Mouse (Mus musculus): ENCODE results near the gene Gm49601. TPM values are rescaled to one million over a fixed set of nuclear protein-coding genes. Genes with fewer than 3 reads are reported as not detected.

Gene Gm49601
- total and polyA plus RNA-seq, 2 experiments from 2014 or later = 4.9 to 33.4 TPM

DNA sequence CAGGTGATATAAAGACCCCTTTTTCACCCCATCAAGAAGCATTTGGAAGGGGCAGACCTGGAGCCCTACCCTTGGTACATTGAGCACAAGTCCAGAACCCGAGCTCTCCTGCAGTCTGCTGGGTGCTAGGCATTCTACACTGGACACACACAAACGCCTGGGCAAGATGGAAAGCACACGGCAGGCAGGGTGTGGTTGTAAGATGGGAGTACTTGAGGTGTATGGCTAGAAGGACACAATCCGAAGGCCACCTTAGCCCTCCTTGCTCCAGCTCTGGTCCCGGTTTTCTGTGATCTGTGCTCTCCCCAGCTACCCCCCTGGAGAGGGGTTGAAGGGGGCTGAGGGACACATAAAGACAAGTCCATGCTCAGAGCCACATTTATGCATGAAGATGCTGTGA, 4.1 kb upstream of the Gm49601 start:
- no peak for TF ChIP-seq CTCF (IDR thresholded peaks at IDR 0.05; ENCODE audit: low read depth)
- H3K27me3 ChIP-seq (ENCODE audit: insufficient read depth, low read length) = no peaks in the 10 kb centered on the region
- WGBS = 58% methylated on average over 5 of the region's 5 CpGs
- H3K4me3 ChIP-seq (ENCODE audit: low read depth, low read length) = peak overlapping the region; percentile 88
- ATAC-seq (no peak; the same call in 1 of the 2 replicates), DNase-seq (no peak)
- no peaks in the 10 kb centered on the region for H3K9me3 ChIP-seq (ENCODE audit: low read length)
- H3K4me1 ChIP-seq (ENCODE audit: insufficient read depth) = peaks cover 19% of the 10 kb centered on the region
- H3K4me2 ChIP-seq (ENCODE audit: low read depth) = peak overlapping the region; percentile 70
- peak overlapping the region; percentile 98 for H3K9ac ChIP-seq
- H3K36me3 ChIP-seq (ENCODE audit: insufficient read depth) = peaks cover 1% of the 10 kb centered on the region; the same call in 1 of the 2 replicates
- peak overlapping the region; percentile 46; the same call in 1 of the 2 replicates for H3K27ac ChIP-seq (ENCODE audit: low read depth, low read length)

DNA sequence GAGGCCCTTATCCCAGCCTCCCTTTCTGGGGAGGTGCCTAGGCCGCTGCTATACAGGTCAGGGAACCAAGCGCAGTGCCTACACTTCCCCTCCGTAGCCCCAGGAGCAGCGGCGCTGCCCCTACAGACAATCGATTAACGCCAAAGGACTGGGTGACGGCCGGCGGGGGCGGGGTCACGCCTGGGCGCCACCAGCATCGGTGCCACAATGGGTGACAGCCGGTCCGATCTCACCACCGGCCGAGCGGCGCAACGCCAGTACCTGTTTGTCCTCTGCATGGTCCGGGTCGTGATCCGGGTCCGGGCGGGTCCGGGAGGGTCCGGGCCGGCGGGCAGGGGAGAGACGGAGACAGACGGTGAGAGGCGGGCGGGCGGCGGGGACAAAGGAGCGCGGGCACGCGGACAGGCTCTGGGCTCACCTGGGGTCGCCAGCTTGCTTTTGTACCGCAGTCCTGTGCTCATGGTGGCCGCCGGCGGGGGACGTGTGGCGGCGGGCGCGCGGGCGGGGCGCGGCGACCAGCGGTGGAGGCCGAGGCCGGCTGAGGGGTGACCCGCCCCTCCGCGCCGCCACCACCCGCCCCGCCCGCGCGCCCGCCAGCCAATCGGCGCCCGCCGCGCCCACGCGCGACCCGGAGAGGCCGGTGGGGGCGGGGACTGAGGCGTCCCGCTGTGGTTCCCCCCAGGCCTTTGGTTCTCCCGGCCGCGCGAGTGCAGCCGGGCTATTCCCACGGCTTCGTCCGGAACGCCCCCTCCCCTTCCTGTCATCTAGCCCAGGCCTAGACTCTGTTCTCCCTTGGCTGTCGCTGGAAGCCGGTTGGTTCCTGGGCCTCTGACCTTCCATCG, 3.4 kb upstream of the Gm49601 start, which contains the start of gene Sept5:
Sept5 (minus strand) TSS at position 565 of the 842 bp plus-strand sequence.
- TF ChIP-seq CTCF (IDR thresholded peaks at IDR 0.05; ENCODE audit: low read depth) = no peak
- H3K27me3 ChIP-seq (ENCODE audit: insufficient read depth, low read length) = no peaks in the 10 kb centered on the region
- peak; percentile 79 for DNase-seq
- H3K9me3 ChIP-seq (ENCODE audit: low read length) = no peaks in the 10 kb centered on the region
- H3K36me3 ChIP-seq (ENCODE audit: insufficient read depth) = peaks cover 8% of the 10 kb centered on the region
- H3K27ac ChIP-seq (ENCODE audit: low read depth, low read length) = peak within 1 kb of the TSS; percentile 87
- H3K9ac ChIP-seq = peak within 1 kb of the TSS; percentile 98
- peak; percentile 56 for ATAC-seq
- under 1% methylated on average over 58 of the region's 93 CpGs for WGBS
- H3K4me3 ChIP-seq (ENCODE audit: low read depth, low read length) = peak within 1 kb of the TSS; percentile 88
- peaks cover 19% of the 10 kb centered on the region for H3K4me1 ChIP-seq (ENCODE audit: insufficient read depth)
- peak within 1 kb of the TSS; percentile 70 for H3K4me2 ChIP-seq (ENCODE audit: low read depth)

DNA sequence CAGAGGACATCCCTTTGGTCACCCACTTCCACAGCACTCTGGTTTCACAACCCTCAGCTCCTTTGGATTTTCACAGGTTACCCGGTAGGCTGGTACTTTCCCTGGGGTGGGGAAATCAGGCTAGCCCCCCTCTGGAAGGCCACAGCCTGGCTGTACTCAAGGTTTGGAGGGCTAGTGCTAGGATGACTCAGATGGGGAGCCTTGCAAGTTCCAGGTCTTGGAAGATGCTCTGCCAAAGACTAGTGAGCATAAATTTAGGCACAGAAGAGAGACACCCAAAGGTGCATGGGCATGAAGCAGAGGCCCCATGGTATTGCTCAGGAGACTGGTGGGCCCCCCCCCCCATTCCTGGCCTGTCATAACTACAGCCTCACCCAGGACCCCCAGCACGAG, 2.7 kb upstream of the Gm49601 start:
- 21% methylated on average over 2 of the region's 2 CpGs for WGBS
- DNase-seq (peak; percentile 50), ATAC-seq (no peak)
- Histone ChIP-seq H3K27ac (ENCODE audit: low read depth, low read length) (peak overlapping the region; percentile 87), H3K4me1 (ENCODE audit: insufficient read depth) (peaks cover 19% of the 10 kb centered on the region), H3K27me3 (ENCODE audit: insufficient read depth, low read length) (no peaks in the 10 kb centered on the region), H3K9ac (peak overlapping the region; percentile 98), H3K9me3 (ENCODE audit: low read length) (no peaks in the 10 kb centered on the region), H3K4me2 (ENCODE audit: low read depth) (peak overlapping the region; percentile 70), H3K4me3 (ENCODE audit: low read depth, low read length) (peak overlapping the region; percentile 88), H3K36me3 (ENCODE audit: insufficient read depth) (peaks cover 15% of the 10 kb centered on the region)
- TF ChIP-seq CTCF (IDR thresholded peaks at IDR 0.05; ENCODE audit: low read depth) = no peak

DNA sequence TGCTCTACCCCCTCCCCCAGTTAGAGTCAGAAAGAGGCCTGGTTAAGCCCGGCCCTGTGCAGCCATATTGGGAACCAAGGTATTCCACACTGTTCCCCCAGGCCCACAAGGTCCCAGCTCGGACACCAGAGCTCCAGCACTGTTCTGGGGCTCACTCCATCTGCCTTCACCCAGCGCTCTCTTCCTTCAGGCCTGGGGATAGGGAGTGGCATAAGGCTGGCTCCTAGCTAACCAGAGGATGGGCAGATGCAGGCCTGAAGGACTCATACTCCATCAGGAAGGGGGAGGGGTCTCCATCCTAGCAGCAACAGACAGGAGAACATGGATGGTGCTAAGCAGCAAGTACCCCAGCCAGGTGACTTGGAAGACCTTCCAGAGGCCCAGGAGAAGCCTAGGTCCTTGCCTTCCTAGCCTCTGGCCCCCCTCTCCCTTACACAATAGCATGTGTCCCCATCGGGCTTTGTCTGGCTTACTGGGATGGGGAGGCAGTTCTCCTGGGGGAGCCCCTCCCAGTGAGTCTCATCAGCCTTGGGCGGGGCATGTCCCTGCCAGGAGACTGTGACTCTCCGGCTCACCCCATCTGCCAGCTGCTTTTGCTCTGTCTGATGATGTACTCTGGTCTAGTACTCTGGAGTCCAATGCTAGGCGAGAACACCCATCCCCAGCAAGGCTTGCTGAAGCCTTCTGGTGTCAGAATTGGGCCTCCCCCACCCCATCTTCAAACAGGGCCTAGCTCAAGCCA, 2.1 kb upstream of the Gm49601 start:
- Histone ChIP-seq H3K4me1 (ENCODE audit: insufficient read depth) (peaks cover 19% of the 10 kb centered on the region), H3K4me3 (ENCODE audit: low read depth, low read length) (peak overlapping the region; percentile 88), H3K4me2 (ENCODE audit: low read depth) (peak overlapping the region; percentile 70), H3K27me3 (ENCODE audit: insufficient read depth, low read length) (peaks cover 3% of the 10 kb centered on the region; the same call in 1 of the 2 replicates), H3K36me3 (ENCODE audit: insufficient read depth) (peaks cover 20% of the 10 kb centered on the region), H3K9ac (peak overlapping the region; percentile 98), H3K9me3 (ENCODE audit: low read length) (no peaks in the 10 kb centered on the region), H3K27ac (ENCODE audit: low read depth, low read length) (peak overlapping the region; percentile 87)
- WGBS = 47% methylated on average over 7 of the region's 7 CpGs
- no peak for TF ChIP-seq CTCF (IDR thresholded peaks at IDR 0.05; ENCODE audit: low read depth)
- DNase-seq (peak; percentile 9), ATAC-seq (no peak)

DNA sequence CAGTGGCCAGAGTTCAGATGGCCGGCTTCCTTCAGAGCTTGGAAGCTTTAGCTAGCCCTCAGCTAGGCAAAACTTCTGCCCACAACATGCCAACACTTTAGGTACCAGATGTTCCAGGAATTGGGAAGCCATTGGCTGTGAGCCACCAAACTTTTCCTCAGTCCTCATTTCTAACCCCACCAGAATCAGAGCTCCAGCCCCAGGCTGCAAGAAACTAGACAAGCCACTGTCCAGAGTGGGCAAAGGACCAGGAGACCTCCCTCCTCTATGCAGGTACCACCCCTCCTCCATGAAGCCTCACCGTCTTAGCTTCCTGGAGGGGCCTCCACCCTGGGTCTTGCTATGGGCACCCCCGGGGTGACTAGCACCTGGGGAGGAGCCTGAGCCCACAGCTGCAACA, 936 bp upstream of the Gm49601 start:
- Histone ChIP-seq H3K4me3 (ENCODE audit: low read depth, low read length) (peak overlapping the region; percentile 88), H3K27ac (ENCODE audit: low read depth, low read length) (no peak overlapping the region), H3K4me1 (ENCODE audit: insufficient read depth) (peaks cover 19% of the 10 kb centered on the region), H3K27me3 (ENCODE audit: insufficient read depth, low read length) (peaks cover 15% of the 10 kb centered on the region), H3K9ac (peak overlapping the region; percentile 58; the same call in 1 of the 2 replicates), H3K4me2 (ENCODE audit: low read depth) (peak overlapping the region; percentile 70), H3K9me3 (ENCODE audit: low read length) (no peaks in the 10 kb centered on the region), H3K36me3 (ENCODE audit: insufficient read depth) (peaks cover 32% of the 10 kb centered on the region)
- no peak for ATAC-seq
- WGBS = 47% methylated on average over 3 of the region's 3 CpGs
- DNase-seq = no peak
- no peak for TF ChIP-seq CTCF (IDR thresholded peaks at IDR 0.05; ENCODE audit: low read depth)

DNA sequence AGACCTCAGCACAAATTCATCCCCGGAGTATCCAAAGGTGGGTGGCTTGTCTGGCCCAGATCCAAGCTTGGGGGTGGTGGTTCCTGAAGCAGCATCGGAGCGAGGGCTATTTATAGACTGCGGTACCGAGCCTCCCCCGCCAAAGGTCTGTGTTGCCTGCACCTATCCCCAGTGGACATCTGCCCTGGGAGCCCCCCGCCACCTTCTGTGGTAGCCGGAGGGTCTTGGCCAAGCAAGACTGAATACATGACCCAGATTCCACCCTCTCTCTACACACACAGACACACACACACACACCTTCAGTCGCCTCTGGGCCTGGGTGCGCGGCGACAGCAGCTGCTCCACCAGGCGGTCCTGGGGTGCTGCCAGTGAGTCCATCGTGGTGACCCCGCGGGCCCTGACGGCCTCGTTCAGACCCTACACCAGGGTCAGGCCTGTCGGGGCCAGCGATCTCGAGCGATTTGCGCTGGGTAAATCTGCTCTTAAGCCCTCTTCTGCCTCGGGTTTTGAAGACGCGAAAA, 376 bp downstream of the Gm49601 start:
- Histone ChIP-seq H3K36me3 (ENCODE audit: insufficient read depth) (peaks cover 39% of the 10 kb centered on the region), H3K9ac (peak overlapping the region; percentile 58), H3K9me3 (ENCODE audit: low read length) (no peaks in the 10 kb centered on the region), H3K4me1 (ENCODE audit: insufficient read depth) (peaks cover 19% of the 10 kb centered on the region), H3K27ac (ENCODE audit: low read depth, low read length) (no peak overlapping the region), H3K27me3 (ENCODE audit: insufficient read depth, low read length) (peaks cover 22% of the 10 kb centered on the region), H3K4me3 (ENCODE audit: low read depth, low read length) (peak overlapping the region; percentile 55), H3K4me2 (ENCODE audit: low read depth) (peak overlapping the region; percentile 70)
- 14% methylated on average over 26 of the region's 26 CpGs for WGBS
- peak; percentile 5 for DNase-seq
- ATAC-seq = no peak
- no peak for TF ChIP-seq CTCF (IDR thresholded peaks at IDR 0.05; ENCODE audit: low read depth)

Data from forebrain, postnatal 0 days (tissue).